Mouse (Mus musculus) telencephalon, adult 2 months (tissue): ENCODE data around the gene Fibcd1.

ENCODE experiments used
- DNase-seq: peaks from one replicate; pipeline ENCODE4 v3.0.0-alpha.2; 2011; ENCODE audit warnings: low read depth, low spot score

Fibcd1 gene

DNA sequence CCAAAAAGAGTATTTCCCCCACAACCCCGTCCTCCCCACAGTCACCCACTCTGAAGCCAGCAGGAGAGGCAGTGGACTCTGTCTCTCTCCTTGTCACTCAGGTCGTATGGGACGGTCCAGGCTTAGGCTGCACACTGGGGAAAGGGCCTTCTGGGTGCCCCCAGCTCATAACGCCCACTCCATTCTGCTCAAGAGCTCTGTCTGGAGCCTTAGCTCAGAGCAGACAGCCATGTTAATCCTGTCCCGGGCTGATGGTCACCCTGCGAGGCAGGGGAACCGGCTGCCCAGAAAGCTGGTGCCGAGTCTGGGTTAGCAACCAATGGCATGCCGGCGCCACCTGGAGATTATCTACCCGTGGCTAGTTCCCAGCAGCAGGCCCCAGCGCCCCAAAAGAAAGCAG, 12.7 kb upstream of the Fibcd1 start:
- DNase-seq, result no peak

DNA sequence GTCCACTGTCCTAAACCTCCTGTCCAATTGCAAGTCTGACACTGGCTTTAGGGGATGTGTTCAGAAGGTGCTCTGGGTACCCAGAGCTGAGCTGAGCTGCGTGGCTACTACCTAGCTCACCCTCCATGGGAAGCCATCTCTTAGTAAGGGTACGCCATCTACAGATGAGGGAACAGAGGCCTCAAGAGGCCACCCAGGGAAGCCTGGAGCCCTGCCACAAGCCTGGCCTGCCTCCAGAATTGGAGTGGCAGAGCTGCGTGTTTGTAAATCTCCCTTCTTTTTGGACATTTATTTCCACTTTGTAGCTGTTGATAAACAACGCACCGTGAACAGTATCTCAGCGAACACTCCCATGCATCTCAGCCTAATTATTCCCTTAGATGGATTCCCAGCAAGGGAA, 11.4 kb upstream of the Fibcd1 start:
- DNase-seq, result no peak

- no peak for DNase-seq
Measured at GRCm38 (mm10) chr2:31855991-31856390, 10.2 kb upstream of the Fibcd1 start.

GRCm38 (mm10) chr2:31850141-31850540, 4.3 kb upstream of the Fibcd1 start:
- no peak for DNase-seq

- DNase-seq, result no peak
Measured at GRCm38 (mm10) chr2:31847908-31848307, 2.1 kb upstream of the Fibcd1 start.

DNA sequence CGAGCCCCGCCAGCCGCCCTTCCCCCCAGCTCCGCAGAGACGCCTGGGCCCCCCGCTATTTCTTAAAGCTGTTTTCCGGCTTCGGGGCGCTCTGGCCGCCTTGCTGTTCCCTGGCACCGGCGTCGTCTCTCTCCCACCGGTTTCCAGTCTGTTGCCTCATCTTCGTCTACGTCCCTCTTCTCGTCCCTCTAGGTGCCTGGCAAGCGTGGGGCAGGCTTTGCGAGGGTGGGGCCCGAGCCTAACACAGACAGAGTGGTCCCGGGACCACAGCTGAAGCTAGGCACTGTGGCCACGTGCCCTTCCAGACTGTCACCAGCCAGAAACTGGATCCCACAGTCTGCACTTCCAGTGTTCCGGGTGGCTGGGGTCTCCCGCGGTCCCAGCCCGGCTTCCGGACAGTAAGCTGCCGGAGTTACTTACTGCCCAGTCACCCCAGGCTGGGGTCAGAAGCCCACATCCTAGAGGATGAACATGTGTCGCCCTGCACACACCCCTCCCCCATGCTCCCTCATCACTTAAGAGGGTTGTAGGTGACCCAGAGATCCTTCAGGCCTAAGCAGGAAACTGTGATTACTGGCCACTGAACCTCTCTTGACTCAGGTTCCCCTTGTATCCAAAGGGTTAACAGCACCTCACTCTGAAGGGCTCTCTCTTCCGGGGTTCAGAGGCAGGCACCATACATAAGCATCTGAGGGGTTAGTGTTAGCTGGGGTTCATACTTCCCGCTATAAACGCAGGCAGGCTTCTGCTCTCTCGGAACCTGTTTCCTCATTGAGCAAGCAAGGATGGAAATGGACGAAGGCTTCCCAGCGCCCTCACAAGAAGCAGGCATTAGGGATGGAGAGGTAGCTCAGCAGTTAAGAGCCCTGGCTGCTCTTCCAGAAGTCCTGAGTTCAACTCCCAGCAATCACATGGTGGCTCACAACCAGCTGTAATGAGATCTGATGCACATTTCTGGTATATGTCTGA, 1.2 kb upstream of the Fibcd1 start:
- DNase-seq, result no peak

GRCm38 (mm10) chr2:31845512-31845895, 301 bp downstream of the Fibcd1 start:
- DNase-seq, result no peak

DNA sequence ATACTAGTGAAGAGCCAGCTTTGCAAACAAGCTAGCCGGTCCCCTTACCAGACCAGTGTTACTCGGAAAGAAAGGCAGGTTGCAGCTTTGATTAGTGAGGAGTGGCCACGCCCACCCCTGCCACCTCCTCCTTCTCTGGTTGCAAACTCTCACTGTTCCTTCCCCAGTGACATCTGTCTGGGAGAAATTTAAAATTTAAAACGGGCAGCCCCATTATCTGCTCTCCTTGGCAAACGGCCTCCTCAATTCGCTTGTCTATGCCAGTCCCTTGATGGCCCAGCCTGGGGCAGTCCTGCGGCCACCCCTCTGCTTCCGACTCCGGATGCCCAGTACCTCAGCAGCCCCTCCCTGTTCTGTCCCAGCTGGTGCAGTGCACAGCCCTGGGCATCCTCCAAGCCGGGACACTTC, 1.1 kb downstream of the Fibcd1 start:
- DNase-seq, result no peak

- no peak for DNase-seq
Measured at GRCm38 (mm10) chr2:31838868-31839267, 6.9 kb downstream of the Fibcd1 start.

- DNase-seq, result no peak
Measured at GRCm38 (mm10) chr2:31836985-31837384, 8.8 kb downstream of the Fibcd1 start.

GRCm38 (mm10) chr2:31836091-31836490, 9.7 kb downstream of the Fibcd1 start:
- DNase-seq, result no peak

DNA sequence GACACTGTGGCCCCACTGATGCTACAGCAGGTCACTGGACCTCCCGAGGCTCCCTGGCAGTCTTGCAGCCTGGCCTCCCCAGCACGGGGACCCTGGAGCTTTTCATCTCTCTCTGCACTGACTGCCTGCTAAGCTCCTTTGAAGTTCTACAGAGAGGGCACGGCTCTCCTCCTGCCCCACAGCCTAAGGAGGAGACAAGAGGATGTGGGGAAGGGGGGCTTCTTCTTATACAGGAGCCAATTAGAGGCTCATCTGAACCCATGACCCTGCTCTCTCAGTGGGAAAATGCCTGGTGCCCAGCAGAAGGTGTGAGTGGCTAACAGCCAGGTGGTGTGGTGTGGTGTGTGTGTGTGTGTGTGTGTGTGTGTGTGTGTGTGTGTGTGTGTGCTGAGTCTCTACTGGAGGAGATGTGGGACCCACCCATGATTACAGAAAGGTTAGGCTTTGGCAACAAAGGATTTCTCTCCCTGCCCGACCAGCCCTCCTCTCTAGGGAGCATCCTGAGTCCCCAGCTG, 17.4 kb downstream of the Fibcd1 start:
- DNase-seq, result no peak

DNA sequence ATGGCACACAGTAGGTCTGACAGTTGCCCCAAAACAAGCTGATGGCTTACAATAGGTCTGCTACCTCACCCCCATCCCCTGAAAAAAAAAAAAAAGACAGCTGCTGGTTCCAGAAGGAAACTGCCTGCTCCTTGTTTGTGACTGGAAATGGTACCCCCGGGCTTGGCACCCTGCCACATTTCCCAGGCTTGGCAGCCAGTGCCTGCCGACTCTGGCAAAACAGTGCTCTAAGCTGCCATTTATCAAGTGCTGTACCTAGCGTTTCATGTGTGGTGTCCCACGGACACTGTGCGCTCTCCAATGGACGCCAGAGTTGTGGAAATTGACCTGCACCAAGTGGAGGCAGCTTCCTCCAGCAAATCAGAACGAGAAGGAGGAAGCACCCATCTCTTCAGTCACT, 17.9 kb downstream of the Fibcd1 start:
- no peak for DNase-seq

DNA sequence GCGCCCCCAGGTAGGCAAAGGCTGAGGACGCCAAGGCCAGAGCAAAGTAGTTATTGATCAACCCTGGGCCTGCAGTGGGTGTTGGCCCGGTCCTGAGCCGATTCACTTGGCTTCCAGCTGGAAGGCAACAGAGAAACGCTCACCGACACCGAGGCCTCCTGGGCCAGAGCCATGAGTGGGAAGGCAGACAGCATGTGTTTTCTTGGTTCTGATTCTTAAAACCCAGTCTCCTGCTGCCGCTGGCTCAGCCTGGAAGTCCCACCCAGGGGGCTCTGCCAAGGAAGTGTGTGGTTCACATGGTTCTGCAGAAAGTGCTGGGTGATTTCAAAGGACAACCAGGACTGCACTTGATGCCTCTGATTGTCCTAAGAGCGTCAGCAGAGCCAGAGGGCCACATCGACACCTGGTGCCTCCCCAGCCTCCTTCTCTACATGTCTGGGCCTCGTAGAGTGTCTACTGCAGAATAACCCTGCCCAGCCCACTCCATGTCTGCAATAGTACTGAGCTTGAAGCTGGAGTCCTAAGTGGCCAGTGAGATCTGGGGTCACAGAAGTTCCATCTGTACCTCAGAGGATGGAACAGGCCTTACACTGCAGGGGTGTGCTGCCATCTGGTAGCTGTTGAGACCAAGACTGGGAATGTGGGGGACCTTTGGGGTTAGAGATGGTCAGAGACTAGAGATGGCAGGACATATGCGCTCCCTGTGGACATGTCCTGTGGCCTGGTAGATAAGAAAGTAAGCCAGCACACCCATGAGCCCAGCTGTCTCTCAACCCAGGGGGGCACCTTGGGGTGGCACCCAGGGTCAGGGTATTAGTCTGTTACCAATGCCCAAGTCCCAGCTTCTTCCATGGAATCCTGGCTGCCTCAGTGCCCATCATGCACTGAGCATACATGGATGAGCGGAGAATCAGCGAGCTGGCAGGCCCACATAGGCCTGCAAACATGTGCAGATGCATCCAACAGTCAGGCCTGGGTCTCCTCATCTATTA, 19.4 kb downstream of the Fibcd1 start:
- no peak for DNase-seq

DNA sequence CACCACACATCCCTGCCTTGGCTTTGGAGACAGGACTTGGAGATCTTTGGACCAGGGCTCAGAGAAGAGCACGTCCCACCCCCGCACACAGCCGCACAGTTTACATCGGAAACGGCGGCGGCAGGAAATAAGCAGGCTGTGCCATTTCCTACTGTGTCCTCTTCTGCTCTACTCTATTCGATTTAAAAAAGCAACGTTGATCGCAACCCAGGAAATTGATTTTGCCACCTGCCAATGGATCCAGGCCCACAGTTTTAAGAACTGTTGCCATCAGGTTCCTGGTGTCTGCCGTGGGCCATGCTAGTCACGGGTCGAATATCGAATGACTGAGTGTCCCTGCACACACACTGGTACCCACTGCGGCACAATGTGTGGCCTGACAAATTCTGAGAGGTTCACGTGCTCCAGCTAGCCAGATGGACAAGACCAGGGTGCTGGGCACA, 20.3 kb downstream of the Fibcd1 start:
- DNase-seq, result no peak

GRCm38 (mm10) chr2:31823933-31824730, 21.7 kb downstream of the Fibcd1 start:
- no peak for DNase-seq

DNA sequence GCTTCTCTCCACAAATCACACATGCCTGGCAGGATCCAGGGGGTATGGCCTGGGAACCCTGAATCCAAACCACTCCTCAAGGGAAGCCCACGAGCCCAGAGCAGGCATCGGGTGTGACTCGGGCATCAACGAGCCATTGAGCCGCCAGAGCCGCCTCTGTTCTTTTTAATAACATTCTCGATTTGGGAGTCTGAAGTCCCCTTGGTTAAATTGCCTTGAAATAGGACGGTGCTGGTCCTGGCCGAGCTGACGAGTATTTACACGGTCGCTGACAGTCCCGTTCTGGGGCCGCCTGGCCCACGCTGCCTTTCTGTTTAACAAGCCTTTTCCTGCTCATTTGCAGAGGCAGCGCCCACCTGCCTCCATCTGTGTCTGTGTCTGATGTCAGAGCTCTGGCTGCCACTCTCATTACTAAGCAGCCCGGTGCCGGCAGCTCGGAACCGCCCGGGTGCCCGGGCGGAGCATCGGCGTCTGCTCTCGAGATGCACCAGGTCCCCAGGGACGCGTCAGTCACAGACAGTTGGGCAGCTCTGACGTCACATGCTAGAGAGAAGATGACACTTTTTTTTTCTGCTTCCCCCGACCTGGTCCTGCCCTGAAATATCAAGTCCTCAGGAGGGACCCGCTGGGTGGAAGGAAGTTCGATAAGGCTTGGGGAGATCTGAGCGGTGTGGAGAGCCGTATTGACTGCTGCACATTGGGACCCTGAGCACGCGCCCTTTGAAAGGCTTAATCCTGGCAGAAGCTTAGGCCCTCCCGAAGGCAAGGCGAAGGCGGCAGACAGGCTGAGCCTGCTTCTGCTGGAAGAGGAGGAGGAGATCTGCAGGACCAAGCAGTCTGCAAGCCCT, 23.1 kb downstream of the Fibcd1 start:
- DNase-seq, result peak; percentile 72

DNA sequence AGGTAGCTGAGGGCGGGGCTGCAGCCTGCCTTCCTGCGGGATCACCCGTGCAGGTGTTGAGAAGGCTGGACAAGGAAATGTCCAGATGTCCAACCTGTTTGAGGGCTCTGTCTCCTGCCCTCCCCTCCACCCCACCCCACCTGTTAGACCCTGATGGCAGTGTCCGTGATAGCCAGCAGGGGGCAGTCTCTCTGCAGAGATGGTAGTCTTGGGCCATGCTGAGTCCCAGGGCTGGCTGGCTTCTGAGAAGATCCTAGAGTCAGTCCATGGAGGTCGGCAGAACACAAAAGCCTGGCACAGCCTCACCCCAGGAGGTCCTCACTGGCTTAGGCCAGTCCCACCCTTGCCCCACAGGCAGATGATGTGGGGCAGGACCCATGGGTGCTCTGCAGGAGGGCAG, 30.4 kb downstream of the Fibcd1 start:
- DNase-seq, result no peak

GRCm38 (mm10) chr2:31814699-31815098, 31.1 kb downstream of the Fibcd1 start:
- DNase-seq, result peak; percentile 54

GRCm38 (mm10) chr2:31813641-31814040, 32.2 kb downstream of the Fibcd1 start:
- DNase-seq, result no peak
